Mouse (Mus musculus): ENCODE data around the gene 1700008O03Rik.

The 1700008O03Rik gene

DNA sequence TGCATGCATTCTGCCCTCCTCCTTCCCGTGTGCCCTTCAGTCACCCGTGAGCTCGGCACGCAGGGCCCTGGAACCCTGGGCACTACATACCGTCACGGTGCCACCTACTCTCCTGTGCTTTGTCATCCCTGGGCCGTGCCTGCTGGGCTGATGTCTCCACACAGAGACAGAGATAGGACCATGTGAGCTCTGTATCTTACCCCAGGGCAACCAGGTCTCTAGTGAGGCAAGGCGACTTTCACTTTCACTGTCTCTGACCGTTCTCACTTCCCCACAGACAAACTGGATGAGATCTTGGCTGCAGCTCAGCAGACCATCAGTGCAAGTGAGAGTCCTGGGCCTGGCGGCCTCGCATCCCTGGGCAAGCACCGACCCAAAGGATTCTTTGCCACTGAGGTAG lies 41.0 kb downstream of the 1700008O03Rik start:
- peak; percentile 59 to 63 for DNase-seq (ENCODE audit: low spot score in 2 of 2)

GRCm38 (mm10) chr7:44343459-44344015 lies 42.1 kb downstream of the 1700008O03Rik start:
- DNase-seq (ENCODE audit: low spot score in 2 of 2): no peak

GRCm38 (mm10) chr7:44341714-44342113 lies 43.9 kb downstream of the 1700008O03Rik start:
- no peak for DNase-seq (ENCODE audit: low spot score in 2 of 2)

DNA sequence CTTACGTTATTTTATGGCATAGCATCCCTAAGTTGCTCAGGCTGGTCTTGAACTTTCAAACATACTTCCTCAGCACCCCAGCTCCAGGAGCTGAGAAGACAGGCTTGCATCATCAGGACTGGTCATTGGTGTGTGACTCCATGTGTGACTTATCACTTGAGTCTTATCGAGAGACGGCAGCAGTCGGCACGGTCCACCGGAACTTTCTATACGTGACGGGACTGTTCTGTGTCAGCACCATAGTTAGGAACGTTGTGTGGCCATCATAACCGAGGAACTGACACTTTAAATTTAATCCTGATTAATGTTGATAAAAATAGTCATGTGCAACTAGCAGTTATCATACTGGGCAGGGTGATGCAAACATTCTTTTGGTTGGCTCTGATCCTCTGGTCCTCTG lies 44.5 kb downstream of the 1700008O03Rik start:
- DNase-seq (ENCODE audit: low spot score in 2 of 2): no peak

- DNase-seq (ENCODE audit: low spot score in 2 of 2): no peak
Measured at GRCm38 (mm10) chr7:44340226-44340625, 45.4 kb downstream of the 1700008O03Rik start.

DNA sequence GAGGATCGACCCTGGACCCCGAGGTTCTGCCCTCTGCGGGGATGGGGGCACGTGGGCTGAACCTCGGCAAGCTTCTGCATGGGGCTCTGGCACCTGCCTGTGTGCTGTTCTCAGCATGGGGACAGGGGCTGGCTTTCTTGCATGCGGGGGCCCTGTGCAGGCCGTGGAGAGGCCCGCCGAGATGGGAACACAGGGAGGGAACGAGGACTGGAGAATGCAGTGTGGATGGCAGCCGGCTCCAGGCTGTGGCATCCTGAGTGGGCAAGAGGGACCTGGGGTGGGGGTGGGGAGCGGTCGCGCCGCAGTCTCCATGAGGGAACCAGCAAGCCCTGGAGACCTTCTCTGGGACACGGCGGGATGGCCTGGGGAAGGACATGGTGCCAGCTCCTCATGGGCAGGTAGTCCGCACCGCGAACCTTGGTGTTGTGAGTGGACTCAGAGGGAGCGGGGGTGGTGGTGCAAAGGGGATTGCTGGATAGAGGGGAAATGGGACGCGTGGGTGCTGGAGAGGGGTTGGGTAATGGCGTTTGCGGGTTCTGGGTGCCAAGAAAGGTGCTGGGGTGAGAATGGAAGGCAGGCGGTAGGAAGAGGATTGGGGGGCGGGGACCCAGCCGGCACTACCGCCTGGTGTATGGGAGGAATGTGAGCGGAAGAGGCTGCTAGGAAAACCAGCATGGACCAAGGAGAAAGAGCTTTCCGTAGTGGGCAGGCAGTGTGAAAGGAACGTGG lies 48.3 kb downstream of the 1700008O03Rik start:
- DNase-seq (ENCODE audit: low spot score in 2 of 2): no peak

DNA sequence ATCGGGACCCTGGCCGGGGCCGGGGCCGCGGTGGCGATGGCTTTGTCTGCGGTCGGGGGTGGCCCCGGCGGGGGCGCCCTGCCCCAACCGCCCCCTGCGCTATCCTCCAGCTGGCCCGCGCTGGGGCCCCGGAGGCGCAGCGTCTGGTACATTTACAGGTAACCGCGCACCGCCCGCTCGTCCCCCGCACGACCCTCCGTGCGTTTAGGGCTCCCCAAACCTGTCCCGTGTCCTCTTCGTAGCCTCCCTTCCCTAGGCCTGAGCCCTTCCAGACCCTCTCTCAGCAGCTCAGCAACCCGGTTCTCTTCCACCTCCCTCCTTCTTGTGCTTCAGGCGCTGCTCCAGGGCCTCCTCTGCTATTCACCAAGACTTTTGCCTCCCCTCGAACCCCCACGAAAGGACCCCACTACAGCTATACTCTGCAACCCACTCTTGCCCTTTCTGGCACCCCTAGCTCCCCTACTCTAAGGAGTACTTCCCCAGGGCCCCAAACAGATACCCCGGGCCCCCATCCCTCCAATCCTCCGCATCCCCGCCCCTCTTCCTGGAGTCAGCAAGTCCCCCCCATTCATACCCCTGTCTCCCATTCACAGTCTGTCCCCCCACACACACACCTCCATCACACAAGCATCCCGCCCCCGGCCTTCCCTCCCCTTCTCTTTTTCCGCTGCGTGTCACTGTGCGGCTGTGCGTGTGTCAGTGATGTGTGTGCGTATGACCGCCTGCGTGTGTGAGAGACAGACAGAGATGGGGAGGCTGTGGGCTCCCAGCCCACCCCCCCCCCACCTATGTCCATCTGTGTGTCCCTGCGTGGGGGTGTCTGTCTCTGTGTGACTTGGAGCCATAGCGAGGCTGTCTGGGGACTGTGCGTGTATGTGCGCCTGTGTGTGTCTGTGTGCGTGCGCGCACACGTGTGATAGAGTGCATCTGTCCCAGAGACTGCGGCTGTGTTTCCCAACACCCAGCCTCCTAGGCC lies 49.3 kb downstream of the 1700008O03Rik start:
- DNase-seq (ENCODE audit: low spot score in 2 of 2): no peak

DNA sequence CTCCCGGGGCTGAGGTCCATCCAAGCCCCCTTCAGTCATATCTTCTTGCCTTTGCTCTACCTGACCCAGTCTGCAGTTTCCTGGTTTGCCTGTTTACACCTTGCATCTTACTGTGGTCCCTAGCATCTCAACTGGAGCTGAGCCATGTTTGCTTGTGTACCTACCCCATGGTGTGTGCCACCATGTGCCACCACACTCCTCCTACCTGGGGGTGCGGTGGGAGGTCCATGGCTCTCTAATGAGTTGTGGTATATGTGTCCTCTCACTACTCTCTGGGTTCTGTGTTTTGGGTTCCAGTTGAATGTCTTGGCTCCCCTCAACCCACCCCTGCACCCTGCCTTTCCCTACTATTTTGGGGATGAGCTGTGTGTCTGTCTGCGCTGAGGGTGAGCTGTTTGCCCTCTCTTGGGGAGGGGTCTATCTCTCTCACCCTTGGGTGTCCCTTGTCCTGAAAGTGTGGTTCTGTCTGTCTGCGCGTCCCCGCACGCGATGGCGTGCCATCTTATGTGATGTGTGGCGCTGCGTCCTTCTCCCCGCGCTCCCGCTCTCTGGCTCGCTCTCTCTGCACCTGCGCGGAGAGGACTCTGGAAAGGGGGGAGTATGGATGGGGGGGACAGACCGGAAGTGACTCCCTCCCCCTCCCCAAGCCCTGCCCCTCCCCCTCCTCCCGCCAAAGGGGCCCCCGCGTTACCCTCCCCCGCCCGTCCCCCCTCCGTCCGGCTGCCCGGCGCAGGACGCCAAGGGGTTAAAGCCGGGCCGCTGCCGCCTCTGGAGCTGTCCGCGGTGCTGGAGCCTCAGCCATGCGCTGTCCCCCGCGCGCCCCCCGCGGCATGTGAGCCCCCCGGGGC lies 50.4 kb downstream of the 1700008O03Rik start:
- DNase-seq (ENCODE audit: low spot score in 2 of 2): no peak

DNA sequence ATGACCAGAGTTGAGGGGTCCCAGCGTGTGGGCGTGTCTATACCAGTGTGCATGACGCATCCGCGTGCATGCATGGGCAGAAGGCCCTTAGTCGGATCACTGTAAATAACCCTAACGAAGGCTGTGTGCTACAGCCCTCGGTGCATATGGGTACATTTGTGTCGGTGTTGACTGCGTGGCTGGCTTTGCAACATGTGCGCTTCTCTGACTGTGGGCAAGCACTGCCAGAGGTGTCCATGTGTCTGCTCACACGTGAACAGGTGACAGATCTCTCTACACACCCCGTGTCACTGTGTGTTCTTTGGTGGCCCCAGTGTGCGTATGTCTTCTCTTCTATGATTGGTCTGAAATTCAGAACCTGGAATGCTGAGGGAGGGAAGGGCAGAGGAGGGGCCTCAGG lies 51.5 kb downstream of the 1700008O03Rik start:
- DNase-seq (ENCODE audit: low spot score in 2 of 2): no peak

DNA sequence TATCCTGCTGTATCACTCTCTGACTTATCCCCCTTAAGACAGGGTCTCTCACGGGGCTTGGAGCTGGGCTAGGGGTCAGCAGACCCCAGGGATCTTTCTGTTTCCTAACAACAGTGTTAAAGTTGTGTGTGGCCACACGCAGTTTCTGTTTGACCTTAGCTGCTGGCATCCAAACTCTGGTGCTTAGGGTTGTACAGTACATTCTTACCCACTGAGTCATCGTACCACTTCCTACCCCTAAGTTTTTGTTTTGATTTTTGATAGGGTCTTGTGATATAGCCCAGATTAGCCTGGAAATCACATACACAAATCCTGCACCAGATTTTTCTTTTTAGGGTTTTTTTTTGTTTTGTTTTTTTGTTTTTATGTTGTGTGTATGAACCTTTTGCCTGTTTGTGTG lies 53.3 kb downstream of the 1700008O03Rik start:
- no peak for DNase-seq (ENCODE audit: low spot score in 2 of 2)

GRCm38 (mm10) chr7:44326614-44327013 lies 59.0 kb downstream of the 1700008O03Rik start:
- no peak for DNase-seq (ENCODE audit: low spot score in 2 of 2)

DNA sequence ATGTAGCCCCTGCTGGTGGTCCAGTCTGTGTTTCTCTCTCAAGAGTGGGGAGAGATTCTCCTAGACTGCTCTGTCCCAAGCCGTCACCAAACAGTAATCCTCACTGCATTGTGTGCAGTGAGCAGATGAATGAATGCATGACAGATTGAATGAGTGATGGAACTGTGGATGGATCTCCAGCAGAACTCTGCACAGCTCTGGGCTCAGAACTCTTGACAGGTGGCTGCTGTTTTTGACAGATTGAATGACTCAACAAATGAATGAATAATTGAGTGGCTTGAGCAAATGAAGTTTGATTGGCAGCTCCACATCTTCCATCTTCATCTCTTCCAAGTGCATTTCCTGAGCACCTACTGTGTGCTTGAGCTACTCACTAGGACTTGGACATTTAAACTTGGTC lies 63.3 kb downstream of the 1700008O03Rik start:
- no peak for DNase-seq (ENCODE audit: low spot score in 2 of 2)

GRCm38 (mm10) chr7:44320886-44321285 lies 64.7 kb downstream of the 1700008O03Rik start:
- no peak for DNase-seq (ENCODE audit: low spot score in 2 of 2)

GRCm38 (mm10) chr7:44317913-44318312 lies 67.7 kb downstream of the 1700008O03Rik start:
- peak; percentile 17 to 25 for DNase-seq (ENCODE audit: low spot score in 2 of 2)

GRCm38 (mm10) chr7:44312484-44312883 lies 73.1 kb downstream of the 1700008O03Rik start:
- DNase-seq (ENCODE audit: low spot score in 2 of 2): no peak

GRCm38 (mm10) chr7:44311713-44312304 lies 73.8 kb downstream of the 1700008O03Rik start:
- DNase-seq (ENCODE audit: low spot score in 2 of 2): peak; percentile 85 to 87

DNA sequence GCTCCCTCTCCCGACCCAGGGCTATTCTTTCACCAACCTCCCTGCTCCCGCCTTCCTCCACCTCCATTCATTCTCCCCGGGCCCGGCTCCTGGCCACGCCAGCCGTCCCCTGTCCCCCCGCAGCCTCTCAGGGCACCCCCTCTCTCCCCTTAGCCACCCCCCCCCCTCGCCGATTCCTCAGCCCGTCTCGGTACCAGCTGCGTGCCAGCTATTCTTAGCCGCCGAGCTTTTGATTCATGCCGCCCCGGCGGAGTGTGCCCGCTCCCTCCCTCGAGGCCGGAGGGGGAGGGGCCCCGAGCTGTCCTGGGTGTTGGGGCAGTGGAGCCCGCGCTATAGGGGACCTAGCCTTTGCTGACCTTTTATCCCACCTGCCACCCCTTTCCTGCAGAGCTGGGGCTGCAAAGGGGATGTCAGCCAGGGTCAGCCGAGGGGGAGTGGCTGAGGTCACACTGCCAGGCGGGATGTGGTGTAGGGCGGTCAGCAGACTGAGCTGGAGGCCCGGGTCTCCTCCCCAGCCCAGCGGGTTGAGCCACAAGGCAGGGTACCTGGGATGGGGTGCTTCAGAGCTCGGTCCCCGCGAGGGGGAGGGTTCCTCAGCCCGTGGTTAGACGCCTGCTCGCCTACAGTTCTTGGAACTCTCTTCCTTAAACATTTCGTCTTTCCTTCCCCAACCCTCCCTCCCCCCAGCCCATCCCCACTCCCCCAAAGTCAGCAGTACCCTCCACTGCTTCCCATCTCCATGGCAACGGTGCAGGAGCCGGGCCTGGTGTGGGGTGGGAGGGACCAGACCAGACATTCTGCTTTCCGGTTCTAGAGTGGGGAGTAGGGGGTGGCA lies 74.5 kb downstream of the 1700008O03Rik start:
- peak; percentile 52 to 66 for DNase-seq (ENCODE audit: low spot score in 2 of 2)

GRCm38 (mm10) chr7:44310285-44310877 lies 75.2 kb downstream of the 1700008O03Rik start:
- DNase-seq (ENCODE audit: low spot score in 2 of 2): peak; percentile 14 to 22
